Mouse (Mus musculus) lung, embryonic 16.5 days (tissue): ENCODE measurements around the gene Amz1. TPM values are rescaled to one million over a fixed set of nuclear protein-coding genes. Genes with fewer than 3 reads are reported as not detected.

ENCODE experiments used
- ATAC-seq: fragments of 200-750 bp; cut with Nextera tagmentation; 2 replicates; pipeline ENCODE4 v1.8.0; 2017; ENCODE audit warnings: low read depth, mild to moderate bottlenecking, moderate library complexity
- H3K27ac ChIP-seq: fragments of 300-500 bp; sonication (generic); 2 replicates; pipeline ENCODE4 v1.5.1; 2014; ENCODE audit warnings: mild to moderate bottlenecking, control low read depth, low read length
- H3K27me3 ChIP-seq: fragments of 300-500 bp; sonication (generic); 2 replicates; pipeline ENCODE4 v1.6.1; 2014; ENCODE audit warnings: low read depth, low read length, mixed read lengths; ENCODE audit not compliant: control insufficient read depth, insufficient read depth
- H3K36me3 ChIP-seq: fragments of 300-500 bp; sonication (generic); 2 replicates; pipeline ENCODE4 v1.6.1; 2014; ENCODE audit warnings: low read length; ENCODE audit not compliant: control insufficient read depth, insufficient read depth
- H3K4me1 ChIP-seq: fragments of 300-500 bp; sonication (generic); replicated peaks from 2 replicates; pipeline ENCODE4 v1.6.1; 2014; ENCODE audit warnings: low read length, mixed read lengths; ENCODE audit not compliant: control insufficient read depth, insufficient read depth
- H3K4me2 ChIP-seq: fragments of 300-500 bp; sonication (generic); 2 replicates; pipeline ENCODE4 v1.6.1; 2014; ENCODE audit warnings: low read depth, low read length, control low read depth
- H3K4me3 ChIP-seq: fragments of 300-500 bp; sonication (generic); 2 replicates; pipeline ENCODE4 v1.5.1; 2014; ENCODE audit warnings: mild to moderate bottlenecking, low read length, control low read depth
- H3K9ac ChIP-seq: fragments of 300-500 bp; sonication (generic); 2 replicates; pipeline ENCODE4 v1.6.1; 2014; ENCODE audit warnings: low read length, control low read depth
- H3K9me3 ChIP-seq: fragments of 300-500 bp; sonication (generic); 2 replicates; pipeline ENCODE4 v1.6.1; 2016; ENCODE audit warnings: low read length; ENCODE audit not compliant: control insufficient read depth
- WGBS: fragments of 180-500 bp; shearing (Covaris S2); extraction: QIAGEN DNeasy Blood & Tissue Kit; methylation state at CpG from one replicate; pipeline ENCODE4 v1.1.7; 2014; 5-methylcytosine and 5-hydroxymethylcytosine counted together
- polyA plus RNA-seq: library from polyadenylated mRNA; unstranded; fragments of >200 nt; fragmentation: Nextera tagmentation; extraction: Ambion mirVana; gene quantifications from 2 replicates; pipeline ENCODE4 v1.2.1, GENCODE M21; 2015

Amz1 gene
- polyA plus RNA-seq, 1 experiment from 2014 or later: 1.4 TPM

- Histone ChIP-seq H3K4me1 (peaks cover 5% of the 10 kb centered on the region), H3K9me3 (no peaks in the 10 kb centered on the region), H3K27ac (no peak overlapping the region), H3K27me3 (peaks cover 15% of the 10 kb centered on the region), H3K36me3 (no peaks in the 10 kb centered on the region), H3K4me2 (peak overlapping the region; percentile 64), H3K4me3 (peak overlapping the region; percentile 42), H3K9ac (no peak overlapping the region; the same call in 1 of the 2 replicates)
- 0 out of 2 replicates have a peak, but pooled peaks have one; percentile 43 for ATAC-seq
- under 1% methylated on average over 22 of the region's 22 CpGs for WGBS
Measured at GRCm38 (mm10) chr5:140735297-140735696, 11.4 kb downstream of the Amz1 start.

GRCm38 (mm10) chr5:140736166-140736565 lies 12.2 kb downstream of the Amz1 start:
- H3K36me3 ChIP-seq: no peaks in the 10 kb centered on the region
- H3K4me3 ChIP-seq: no peak overlapping the region
- H3K9ac ChIP-seq: no peak overlapping the region
- 18% methylated on average over 11 of the region's 13 CpGs for WGBS
- no peak overlapping the region for H3K27ac ChIP-seq
- peaks cover 5% of the 10 kb centered on the region for H3K4me1 ChIP-seq
- H3K4me2 ChIP-seq: peak overlapping the region; percentile 64; the same call in 1 of the 2 replicates
- H3K27me3 ChIP-seq: peaks cover 15% of the 10 kb centered on the region
- H3K9me3 ChIP-seq: no peaks in the 10 kb centered on the region
- ATAC-seq: no peak

GRCm38 (mm10) chr5:140739813-140740212 lies 15.9 kb downstream of the Amz1 start:
- Histone ChIP-seq H3K27me3 (peaks cover 15% of the 10 kb centered on the region), H3K4me3 (no peak overlapping the region), H3K36me3 (no peaks in the 10 kb centered on the region), H3K9me3 (no peaks in the 10 kb centered on the region), H3K27ac (no peak overlapping the region), H3K9ac (no peak overlapping the region), H3K4me2 (no peak overlapping the region), H3K4me1 (peaks cover 5% of the 10 kb centered on the region)
- WGBS: 75% methylated on average over 12 of the region's 12 CpGs
- no peak for ATAC-seq

GRCm38 (mm10) chr5:140741040-140741439 lies 17.1 kb downstream of the Amz1 start:
- H3K4me3 ChIP-seq: no peak overlapping the region
- WGBS: 64% methylated on average over 11 of the region's 11 CpGs

GRCm38 (mm10) chr5:140741877-140742276 lies 17.9 kb downstream of the Amz1 start:
- no peak overlapping the region for H3K4me3 ChIP-seq
- H3K9me3 ChIP-seq: no peaks in the 10 kb centered on the region
- no peaks in the 10 kb centered on the region for H3K4me1 ChIP-seq
- H3K9ac ChIP-seq: no peak overlapping the region
- no peak for ATAC-seq
- H3K27ac ChIP-seq: no peak overlapping the region
- H3K4me2 ChIP-seq: no peak overlapping the region
- no peaks in the 10 kb centered on the region for H3K27me3 ChIP-seq
- no peaks in the 10 kb centered on the region for H3K36me3 ChIP-seq

More at GRCm38 (mm10) chr5:140741040-140741439, 17.1 kb downstream of the Amz1 start:
- no peaks in the 10 kb centered on the region for H3K9me3 ChIP-seq
- H3K36me3 ChIP-seq: no peaks in the 10 kb centered on the region
- peaks cover 5% of the 10 kb centered on the region for H3K27me3 ChIP-seq
- ATAC-seq: no peak
- no peak overlapping the region; the same call in 1 of the 2 replicates for H3K9ac ChIP-seq
- H3K4me2 ChIP-seq: no peak overlapping the region
- H3K4me1 ChIP-seq: no peaks in the 10 kb centered on the region
- H3K27ac ChIP-seq: no peak overlapping the region

GRCm38 (mm10) chr5:140743706-140744131 lies 19.8 kb downstream of the Amz1 start:
- H3K36me3 ChIP-seq: no peaks in the 10 kb centered on the region
- no peak overlapping the region for H3K4me3 ChIP-seq
- no peak overlapping the region for H3K27ac ChIP-seq
- no peak overlapping the region for H3K4me2 ChIP-seq
- no peaks in the 10 kb centered on the region for H3K27me3 ChIP-seq
- ATAC-seq: no peak
- WGBS: 31% methylated on average over 12 of the region's 12 CpGs
- H3K9ac ChIP-seq: no peak overlapping the region
- no peaks in the 10 kb centered on the region for H3K4me1 ChIP-seq
- H3K9me3 ChIP-seq: no peaks in the 10 kb centered on the region

GRCm38 (mm10) chr5:140748425-140748824 lies 24.5 kb downstream of the Amz1 start:
- no peaks in the 10 kb centered on the region for H3K27me3 ChIP-seq
- no peak for ATAC-seq
- no peak overlapping the region for H3K27ac ChIP-seq
- no peak overlapping the region for H3K4me3 ChIP-seq
- no peak overlapping the region for H3K4me2 ChIP-seq
- no peak overlapping the region for H3K9ac ChIP-seq
- H3K36me3 ChIP-seq: no peaks in the 10 kb centered on the region
- no peaks in the 10 kb centered on the region for H3K9me3 ChIP-seq
- 81% methylated on average over 10 of the region's 10 CpGs for WGBS
- peaks cover 6% of the 10 kb centered on the region for H3K4me1 ChIP-seq

- H3K4me1 ChIP-seq: peaks cover 6% of the 10 kb centered on the region
- no peaks in the 10 kb centered on the region for H3K27me3 ChIP-seq
- ATAC-seq: peak; percentile 78
- H3K36me3 ChIP-seq: no peaks in the 10 kb centered on the region
- H3K9ac ChIP-seq: peak overlapping the region; percentile 60
- H3K27ac ChIP-seq: no peak overlapping the region
- WGBS: 13% methylated on average over 12 of the region's 12 CpGs
- H3K4me2 ChIP-seq: peak overlapping the region; percentile 55
- peak overlapping the region; percentile 35 for H3K4me3 ChIP-seq
- no peaks in the 10 kb centered on the region for H3K9me3 ChIP-seq
Measured at GRCm38 (mm10) chr5:140749062-140749875, 25.3 kb downstream of the Amz1 start.

- no peak overlapping the region for H3K4me3 ChIP-seq
- ATAC-seq: no peak
- 0% methylated on average over 1 of the region's 2 CpGs for WGBS
Measured at GRCm38 (mm10) chr5:140750925-140751324, 27.0 kb downstream of the Amz1 start.

More at GRCm38 (mm10) chr5:140750925-140751324, 27.0 kb downstream of the Amz1 start:
- Histone ChIP-seq H3K9me3 (no peaks in the 10 kb centered on the region), H3K9ac (no peak overlapping the region), H3K4me1 (peaks cover 6% of the 10 kb centered on the region), H3K27me3 (no peaks in the 10 kb centered on the region), H3K36me3 (no peaks in the 10 kb centered on the region), H3K27ac (no peak overlapping the region), H3K4me2 (no peak overlapping the region)
